Mouse (Mus musculus) G1E (cell line): ENCODE measurements around the gene Agap1. TPM values are rescaled to one million over a fixed set of nuclear protein-coding genes. Genes with fewer than 3 reads are reported as not detected.

Experiments used
- ATAC-seq: 2 replicates; pipeline ENCODE4 v1.8.0; 2016; ENCODE audit warnings: mild to moderate bottlenecking; ENCODE audit not compliant: insufficient number of reproducible peaks, poor library complexity, low FRiP score, severe bottlenecking; ENCODE audit errors: extremely low read depth
- DNase-seq: peaks from one replicate; pipeline ENCODE4 v3.0.0; 2012; ENCODE audit warnings: low spot score
- H3K27me3 ChIP-seq: 2 replicates; pipeline ENCODE4 v1.6.1; 2012; ENCODE audit warnings: mild to moderate bottlenecking, low read length, inconsistent platforms; ENCODE audit not compliant: insufficient read depth
- H3K36me3 ChIP-seq: replicated peaks from 2 replicates; pipeline ENCODE3; 2012; ENCODE audit warnings: mild to moderate bottlenecking, inconsistent platforms
- H3K4me1 ChIP-seq: 2 replicates; pipeline ENCODE4 v1.6.1; 2012; ENCODE audit warnings: low read depth, low read length, inconsistent platforms, mixed read lengths; ENCODE audit not compliant: insufficient read depth
- H3K4me3 ChIP-seq: 2 replicates; pipeline ENCODE4 v1.5.1; 2012; ENCODE audit warnings: low read depth, mild to moderate bottlenecking, inconsistent platforms, low read length, moderate library complexity, mixed read lengths
- H3K9me3 ChIP-seq: replicated peaks from 2 replicates; pipeline ENCODE4 v1.6.1; 2012; ENCODE audit warnings: inconsistent platforms
- CTCF ChIP-seq: IDR thresholded peaks from 2 replicates; pipeline ENCODE4 v1.5.1; 2012; ENCODE audit warnings: low read depth, low read length, inconsistent platforms, mixed read lengths
- GATA1 ChIP-seq: IDR thresholded peaks from 2 replicates; pipeline ENCODE4 v1.6.1; 2012; ENCODE audit warnings: borderline replicate concordance, low read length, inconsistent platforms, mixed read lengths
- GATA2 ChIP-seq: IDR thresholded peaks from 2 replicates; pipeline ENCODE4 v1.6.1; 2012; ENCODE audit warnings: low read depth, low read length, inconsistent platforms, borderline replicate concordance
- POLR2AphosphoS5 ChIP-seq: IDR thresholded peaks from 2 replicates; pipeline ENCODE4 v1.6.1; 2012; ENCODE audit warnings: low read depth, low read length, inconsistent platforms; ENCODE audit not compliant: insufficient replicate concordance
- TAL1 ChIP-seq: conservative IDR thresholded peaks from 2 replicates; pipeline ENCODE4 v1.6.1; 2012; ENCODE audit warnings: low read depth, low read length, inconsistent platforms, mixed read lengths
- polyA plus RNA-seq: library from polyadenylated mRNA; stranded (reverse); fragments of >175 nt; gene quantifications from 2 replicates; pipeline ENCODE4 v1.2.3, GENCODE M21; 2012
- total RNA-seq, 2 experiments: library from RNA; stranded (forward) in 1 of 2; stranded (reverse) in 1 of 2; fragments of 200-1000 nt in 1 of 2; fragments of >200 nt in 1 of 2; fragmentation: Nextera tagmentation in 1 of 2; gene quantifications; 2 replicates each; pipeline ENCODE4 v1.2.3; 2014 to 2017

Gene Agap1
- total and polyA plus RNA-seq, 3 experiments: 0.01 to 0.45 (median 0.16) TPM

DNA sequence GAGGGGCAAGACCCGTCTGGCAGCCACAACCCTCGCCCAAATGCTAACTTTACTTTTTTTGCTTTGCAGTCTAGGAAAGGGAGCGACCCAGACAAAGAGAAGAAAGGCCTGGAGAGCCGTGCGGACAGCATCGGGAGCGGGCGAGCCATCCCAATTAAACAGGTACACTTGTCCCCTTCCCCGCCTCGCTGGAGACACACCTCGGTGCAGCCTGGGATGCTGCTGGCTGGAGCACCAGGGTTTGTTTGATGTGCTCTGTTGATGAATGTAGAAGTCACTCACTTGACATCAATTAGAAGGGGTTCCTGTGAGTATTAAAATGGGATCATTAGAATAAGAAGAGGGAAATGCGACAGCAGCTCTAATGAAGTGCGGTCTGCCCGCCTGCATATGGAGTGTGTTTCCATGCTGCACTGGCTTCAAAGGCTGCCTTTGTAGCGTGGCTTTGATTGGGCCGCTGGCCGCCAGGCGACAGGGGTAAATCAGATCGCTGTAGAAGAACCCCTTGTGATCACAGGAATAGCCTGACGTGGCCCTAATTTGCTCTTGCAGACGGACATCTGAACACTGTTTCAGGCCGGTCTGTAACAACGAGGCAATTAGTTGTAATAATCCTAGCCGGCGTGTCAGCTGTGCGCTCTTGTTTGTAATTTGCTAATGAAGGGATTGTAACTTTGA is 216.6 kb downstream of the Agap1 start:
- Histone ChIP-seq H3K27me3 (no peaks in the 10 kb centered on the region; the same call in 1 of the 2 replicates), H3K4me1 (no peaks in the 10 kb centered on the region), H3K9me3 (peaks cover 88% of the 10 kb centered on the region), H3K4me3 (no peak overlapping the region; the same call in 1 of the 2 replicates), H3K36me3 (no peaks in the 10 kb centered on the region)
- TF ChIP-seq POLR2AphosphoS5: no peak
- TF ChIP-seq GATA1: no peak
- no peak for TF ChIP-seq GATA2
- TF ChIP-seq TAL1: no peak
- no peak for TF ChIP-seq CTCF
- ATAC-seq (no peak), DNase-seq (no peak)

- TF ChIP-seq GATA1 (no peak), TAL1 (no peak), POLR2AphosphoS5 (no peak), GATA2 (no peak), CTCF (no peak)
- H3K4me3 ChIP-seq: no peak overlapping the region
- H3K27me3 ChIP-seq: no peaks in the 10 kb centered on the region; the same call in 1 of the 2 replicates
Measured at GRCm38 (mm10) chr1:89673071-89673470, 218.5 kb downstream of the Agap1 start.

DNA sequence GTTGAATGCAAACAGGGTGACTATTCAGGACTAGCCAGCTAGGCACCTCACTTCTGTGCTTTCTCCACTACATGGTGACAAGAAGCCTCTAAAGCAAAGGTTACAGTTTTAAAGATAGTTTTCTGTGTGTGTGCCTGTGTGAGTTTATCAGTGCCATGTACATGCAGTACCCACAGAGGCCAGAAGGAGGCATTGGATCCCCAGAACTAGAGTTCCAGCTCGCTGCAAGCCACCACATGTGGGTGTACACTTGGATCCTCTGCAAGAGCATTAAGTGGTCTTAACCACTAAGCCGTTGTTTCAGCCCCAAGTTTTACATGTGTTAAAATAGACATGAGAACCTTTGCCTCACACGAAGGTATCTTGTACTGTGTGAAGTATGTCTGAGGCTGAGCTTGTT is 219.1 kb downstream of the Agap1 start:
- DNase-seq (no peak), ATAC-seq (no peak)
- H3K9me3 ChIP-seq: peaks cover 90% of the 10 kb centered on the region
- H3K36me3 ChIP-seq: no peaks in the 10 kb centered on the region
- no peak for TF ChIP-seq CTCF
- H3K4me3 ChIP-seq: no peak overlapping the region
- H3K4me1 ChIP-seq: no peaks in the 10 kb centered on the region
- no peaks in the 10 kb centered on the region; the same call in 1 of the 2 replicates for H3K27me3 ChIP-seq

More at GRCm38 (mm10) chr1:89673071-89673470, 218.5 kb downstream of the Agap1 start:
- no peaks in the 10 kb centered on the region for H3K36me3 ChIP-seq
- ATAC-seq: no peak
- no peak for DNase-seq
- H3K4me1 ChIP-seq: no peaks in the 10 kb centered on the region
- H3K9me3 ChIP-seq: peaks cover 90% of the 10 kb centered on the region

DNA sequence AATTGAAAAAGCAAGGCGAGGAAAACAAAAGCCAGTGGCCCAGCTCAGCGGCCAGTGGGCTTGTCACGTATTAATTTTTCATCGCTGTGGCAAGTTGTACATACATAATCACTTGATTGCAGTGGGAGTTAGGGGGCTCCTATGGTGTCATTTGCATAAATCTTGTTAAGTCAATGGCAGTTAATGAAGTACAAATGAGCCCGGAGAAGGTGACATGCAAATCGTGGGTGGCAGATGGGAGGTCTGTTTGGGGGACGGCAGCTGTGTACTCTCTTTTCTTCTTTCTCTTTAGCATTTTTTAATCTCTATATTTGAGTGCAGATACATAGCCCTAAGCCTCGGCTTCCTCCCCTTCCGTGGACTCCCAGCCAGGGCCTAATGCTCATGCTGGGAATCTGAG is 220.1 kb downstream of the Agap1 start:
- no peak for ATAC-seq
- no peak for TF ChIP-seq GATA2
- no peak for TF ChIP-seq TAL1
- TF ChIP-seq GATA1: no peak
- TF ChIP-seq POLR2AphosphoS5: no peak
- no peak for TF ChIP-seq CTCF
- H3K4me3 ChIP-seq: no peak overlapping the region
- DNase-seq: no peak
- no peaks in the 10 kb centered on the region for H3K36me3 ChIP-seq
- H3K27me3 ChIP-seq: no peaks in the 10 kb centered on the region; the same call in 1 of the 2 replicates
- no peaks in the 10 kb centered on the region for H3K4me1 ChIP-seq
- H3K9me3 ChIP-seq: peaks cover 89% of the 10 kb centered on the region

DNA sequence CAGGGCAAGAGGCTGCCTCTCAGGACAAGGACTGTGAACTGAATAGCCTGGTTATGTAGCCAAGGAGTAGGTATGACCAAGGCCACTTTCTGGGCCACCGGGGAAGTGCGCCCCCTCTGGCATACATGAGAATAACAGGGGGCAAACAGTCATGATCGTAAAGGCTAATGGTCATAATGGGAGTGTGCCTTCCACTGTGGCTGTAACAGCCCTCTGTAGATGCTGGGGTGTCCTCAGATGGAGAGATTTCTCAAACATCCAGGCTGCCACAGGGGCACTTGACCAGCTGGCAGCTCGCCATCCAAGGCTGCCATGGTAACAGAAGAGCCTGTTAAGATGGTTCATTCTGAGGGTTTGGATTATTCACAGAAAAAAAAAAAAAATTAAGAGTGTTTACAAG is 221.8 kb downstream of the Agap1 start:
- H3K4me1 ChIP-seq: no peaks in the 10 kb centered on the region
- H3K4me3 ChIP-seq: no peak overlapping the region
- no peaks in the 10 kb centered on the region for H3K27me3 ChIP-seq
- H3K36me3 ChIP-seq: no peaks in the 10 kb centered on the region
- H3K9me3 ChIP-seq: peaks cover 88% of the 10 kb centered on the region
- DNase-seq (no peak), ATAC-seq (no peak)
- no peak for TF ChIP-seq TAL1
- TF ChIP-seq POLR2AphosphoS5: no peak
- no peak for TF ChIP-seq CTCF
- TF ChIP-seq GATA1: no peak
- TF ChIP-seq GATA2: no peak

GRCm38 (mm10) chr1:89680673-89681072 is 226.1 kb downstream of the Agap1 start:
- ATAC-seq: no peak
- Histone ChIP-seq H3K36me3 (no peaks in the 10 kb centered on the region), H3K9me3 (peaks cover 85% of the 10 kb centered on the region), H3K27me3 (no peaks in the 10 kb centered on the region), H3K4me1 (no peaks in the 10 kb centered on the region), H3K4me3 (no peak overlapping the region)
- no peak for DNase-seq
- TF ChIP-seq GATA2: no peak
- no peak for TF ChIP-seq GATA1
- no peak for TF ChIP-seq CTCF
- TF ChIP-seq POLR2AphosphoS5: no peak
- TF ChIP-seq TAL1: no peak

DNA sequence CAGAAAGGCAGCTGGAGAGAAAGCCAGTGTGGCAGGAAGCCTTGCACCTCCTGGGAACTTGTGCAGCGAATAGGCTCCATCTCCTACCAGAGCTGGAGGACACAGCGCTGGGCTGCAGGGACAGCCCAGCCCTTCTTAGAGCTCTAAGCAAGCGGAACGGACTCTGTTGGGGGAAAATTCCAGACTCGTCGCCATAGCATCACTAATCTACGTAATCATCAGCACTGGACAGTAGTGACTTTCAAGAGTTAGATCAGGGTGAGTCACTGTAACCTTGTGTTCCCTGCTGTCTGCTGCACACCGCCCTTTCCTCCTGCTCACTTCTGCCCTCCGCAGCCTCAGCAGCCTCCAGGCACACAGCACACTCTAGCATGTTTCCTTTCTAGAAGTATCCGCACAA is 234.3 kb downstream of the Agap1 start:
- Histone ChIP-seq H3K27me3 (no peaks in the 10 kb centered on the region), H3K36me3 (no peaks in the 10 kb centered on the region), H3K4me3 (no peak overlapping the region), H3K9me3 (peaks cover 88% of the 10 kb centered on the region), H3K4me1 (no peaks in the 10 kb centered on the region)
- DNase-seq (no peak), ATAC-seq (no peak)
- no peak for TF ChIP-seq POLR2AphosphoS5
- TF ChIP-seq CTCF: no peak
- TF ChIP-seq GATA2: no peak
- TF ChIP-seq GATA1: no peak
- TF ChIP-seq TAL1: no peak
